Mouse (Mus musculus) MN1 (cell line): Measurements from ENCODE around the gene Spns2.

Source experiments
- DNase-seq: peaks from one replicate; pipeline ENCODE4 v3.0.0-alpha.2; 2016; ENCODE audit warnings: low spot score

Spns2 gene

DNA sequence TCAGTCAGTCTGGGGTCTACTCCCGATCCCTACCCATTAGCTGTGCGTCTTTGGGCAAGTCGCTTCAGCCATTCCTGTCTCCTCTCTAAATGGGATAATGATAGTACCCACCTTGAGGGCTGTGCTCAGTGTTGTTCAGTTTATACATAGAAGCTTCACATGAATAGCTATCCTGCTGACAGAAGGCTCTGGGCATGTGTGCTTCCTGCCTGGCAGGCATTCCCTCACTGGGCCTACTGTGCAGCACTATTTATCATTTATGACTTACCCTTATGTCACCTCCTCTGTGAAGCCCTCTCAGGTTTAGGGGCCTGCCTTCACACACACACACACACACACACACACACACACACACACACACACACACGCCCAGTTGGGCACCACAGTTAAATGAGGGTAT, 10.4 kb upstream of the Spns2 start:
- no peak for DNase-seq

DNA sequence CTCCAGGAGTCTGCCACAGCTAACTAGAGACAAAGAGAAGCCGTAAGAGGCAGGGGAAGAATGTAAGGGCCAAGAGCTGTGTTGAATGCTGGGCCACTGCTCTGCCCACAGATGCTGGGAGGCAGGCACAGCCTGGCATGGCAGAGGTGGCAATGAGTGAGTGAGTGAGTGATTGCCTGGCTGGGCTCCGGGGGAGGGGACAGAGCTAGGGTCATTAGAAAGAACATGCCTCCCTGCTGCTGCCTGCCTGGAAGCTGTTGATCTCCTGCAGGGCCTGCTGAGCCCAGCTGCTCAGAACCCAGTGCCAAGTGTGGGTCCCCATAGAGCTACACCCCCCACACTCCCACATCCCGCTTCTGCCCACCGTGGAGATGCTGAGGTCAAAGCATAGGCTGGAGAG, 7.7 kb upstream of the Spns2 start:
- no peak for DNase-seq

DNA sequence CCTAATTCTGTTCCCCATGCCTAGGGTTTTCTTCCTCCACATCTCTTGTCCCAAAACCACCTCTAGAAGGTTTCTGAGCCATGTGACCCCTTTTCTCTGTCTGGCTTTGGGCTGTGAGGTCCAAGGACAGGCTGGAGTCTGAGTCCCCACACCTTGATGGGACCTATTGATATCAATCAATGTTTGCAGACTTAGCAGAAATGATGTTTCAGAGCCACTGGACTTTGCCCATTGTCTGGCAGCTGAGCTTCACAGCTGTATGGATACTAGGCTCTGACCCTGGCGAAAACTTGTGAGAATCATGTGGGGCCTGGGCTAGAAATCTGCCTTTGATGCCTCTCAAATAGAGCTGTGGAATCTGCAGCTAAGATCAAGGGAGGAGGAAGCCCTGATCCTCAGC, 7.1 kb upstream of the Spns2 start:
- no peak for DNase-seq

DNA sequence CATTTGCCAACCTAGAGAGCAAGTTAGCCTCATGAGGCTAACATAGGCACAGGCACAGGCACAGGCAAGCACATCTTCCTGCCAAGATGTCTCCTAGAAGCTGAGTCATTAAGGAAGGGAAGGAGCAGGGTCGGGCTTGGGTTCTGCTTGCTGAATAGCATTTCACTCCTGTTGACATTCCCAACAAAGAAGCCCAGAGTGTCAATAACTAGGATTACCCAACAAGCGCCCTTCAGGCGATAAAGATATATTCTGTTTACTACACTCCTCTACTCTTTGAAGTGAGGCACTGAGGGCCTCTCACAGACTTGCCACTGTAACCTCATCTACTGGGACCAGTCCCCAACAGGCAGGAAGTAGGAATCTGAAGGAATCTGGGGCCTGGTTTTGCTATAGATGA, 6.4 kb upstream of the Spns2 start:
- no peak for DNase-seq

DNA sequence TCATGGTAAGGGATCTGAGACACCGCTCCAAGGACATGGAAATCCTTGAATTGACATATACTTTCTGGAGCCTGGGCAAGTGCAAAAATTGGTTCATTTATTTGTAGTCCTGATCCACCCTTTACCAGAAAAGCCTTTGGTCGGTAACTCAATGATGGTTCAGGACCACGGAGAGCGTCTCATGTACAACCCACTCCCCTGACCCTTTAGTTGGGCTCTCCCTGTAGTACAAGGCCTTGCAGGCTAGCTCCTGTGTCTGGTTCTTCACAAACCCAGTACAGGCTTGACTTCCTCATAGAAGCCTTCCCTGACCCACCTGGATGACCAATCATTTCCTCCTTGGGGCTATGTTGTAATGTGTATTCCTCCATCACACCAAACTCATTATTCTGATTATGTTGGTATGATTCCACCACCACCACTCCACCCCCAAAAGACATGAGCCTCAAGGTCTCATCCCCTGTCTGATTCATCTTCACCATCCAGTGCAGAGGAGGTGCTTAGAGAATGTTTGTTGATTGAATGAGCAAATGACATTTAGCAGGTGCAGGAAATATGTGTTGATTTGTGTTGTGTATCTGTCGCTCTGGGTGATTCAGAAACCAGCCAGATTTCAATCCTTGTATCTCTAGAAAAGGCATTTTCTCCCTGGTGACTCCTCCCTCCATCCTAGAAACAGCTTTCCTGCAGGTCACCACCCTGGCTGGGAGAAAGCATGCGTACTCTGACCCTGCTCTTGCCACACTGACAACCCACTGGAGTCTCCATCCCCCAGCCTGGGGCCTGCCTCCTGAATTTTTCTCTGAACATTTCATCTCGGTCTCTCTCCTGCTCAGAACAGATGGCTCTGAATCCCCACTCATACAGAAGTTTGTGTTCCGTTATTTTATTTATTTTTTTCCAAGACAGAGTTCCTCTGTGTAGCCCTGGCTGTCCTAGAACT, 4.6 kb upstream of the Spns2 start:
- no peak for DNase-seq

DNA sequence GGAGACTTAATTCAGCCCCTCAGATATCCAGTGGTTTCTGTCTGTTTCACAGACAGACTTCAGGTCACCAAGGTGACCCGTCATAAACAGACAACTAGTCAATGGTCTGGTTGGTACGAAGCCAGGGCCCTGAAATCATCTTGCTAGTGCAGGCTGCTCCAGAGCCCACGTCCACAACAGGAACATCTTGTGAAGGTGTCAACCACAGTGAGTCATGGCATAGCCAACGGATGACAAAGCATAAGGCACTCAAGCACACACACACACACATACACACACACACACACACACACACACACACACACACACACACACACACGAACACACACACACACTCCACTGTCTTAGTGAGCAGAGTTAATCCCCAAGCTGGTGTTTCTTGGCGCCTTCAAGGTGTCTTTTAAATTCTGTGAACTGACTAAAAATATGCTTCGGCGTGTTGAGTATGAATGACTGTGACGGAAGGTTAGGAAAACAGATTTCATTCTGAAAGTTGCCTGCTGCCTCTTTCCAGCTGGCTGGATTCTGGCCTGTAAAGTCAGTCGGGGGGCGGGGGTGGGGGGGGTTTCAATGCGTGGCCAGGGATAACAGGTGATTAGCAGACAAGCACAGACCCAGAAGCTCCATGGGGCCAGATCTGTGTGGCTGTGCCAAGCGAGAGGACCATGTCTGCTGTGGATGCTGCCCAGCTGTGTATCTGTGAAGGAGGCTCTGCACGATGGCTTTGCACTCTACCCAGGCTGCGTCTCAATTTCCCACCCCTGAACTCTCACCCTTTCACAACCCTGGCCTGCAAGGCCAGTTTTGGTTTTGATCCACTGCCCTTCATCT, 1.6 kb upstream of the Spns2 start:
- DNase-seq = no peak

DNA sequence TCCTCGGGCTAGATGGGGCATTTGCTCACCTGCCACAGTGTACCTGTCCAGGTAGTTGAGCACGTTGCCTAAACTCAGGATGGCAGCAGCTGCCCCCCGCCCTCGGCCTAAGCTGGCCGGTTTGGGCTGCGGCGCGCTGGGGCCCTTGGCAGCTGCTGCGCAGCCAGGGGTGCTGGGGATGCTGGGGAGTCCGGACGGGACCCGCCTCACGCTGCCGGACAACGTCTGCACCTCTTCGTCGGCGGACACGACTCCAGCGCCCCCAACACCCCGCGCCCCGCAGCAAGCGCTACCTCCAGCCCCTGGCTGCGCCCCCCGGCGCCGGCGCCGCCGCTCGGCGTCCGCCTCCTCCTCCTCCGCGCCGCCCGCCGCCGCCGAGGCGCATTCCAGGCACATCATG, 307 bp downstream of the Spns2 start:
- no peak for DNase-seq

DNA sequence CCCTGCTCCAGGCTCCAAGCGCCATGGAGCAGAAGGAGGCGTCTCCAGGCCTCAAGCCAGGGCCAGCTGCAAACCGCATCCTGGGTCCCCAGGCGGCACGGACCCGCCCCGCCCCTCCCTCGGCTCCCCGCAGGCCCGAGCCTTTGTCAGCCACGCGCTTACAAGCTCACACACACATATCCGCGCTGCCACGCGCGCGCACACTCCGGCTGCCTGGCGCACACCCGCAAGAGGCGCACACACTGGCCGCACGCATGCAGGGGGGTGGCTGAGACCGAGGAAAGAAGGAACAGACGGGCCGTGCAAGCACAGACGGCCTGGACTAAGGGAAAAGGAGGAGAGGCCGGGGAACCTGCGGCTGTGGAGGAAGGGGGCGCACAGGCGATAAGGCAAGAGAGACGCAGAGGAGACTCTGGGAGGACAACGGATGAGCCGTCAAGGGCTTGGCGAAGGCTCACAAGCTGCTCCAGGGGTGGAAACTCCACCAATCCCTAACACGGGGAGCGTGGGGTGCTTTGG, 892 bp downstream of the Spns2 start:
- DNase-seq = no peak

DNA sequence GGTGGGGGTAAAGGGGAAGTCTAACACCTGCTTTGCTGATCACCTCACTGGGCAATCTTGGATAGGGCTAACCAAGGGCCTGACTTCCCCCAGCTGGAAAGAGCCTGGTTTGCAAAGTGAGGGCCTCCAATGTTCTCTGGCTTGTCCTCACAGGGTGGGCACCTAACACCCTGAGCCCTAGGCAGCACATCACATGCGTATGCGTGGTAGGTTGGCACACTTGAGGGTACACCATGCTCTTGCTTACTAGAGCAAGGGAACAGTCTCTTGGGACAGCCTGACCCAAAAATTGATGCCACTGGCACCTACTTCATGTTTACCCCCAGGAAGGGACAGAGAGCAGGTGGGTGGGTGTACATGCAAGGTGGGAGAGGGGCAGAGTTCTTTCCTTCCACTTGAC, 2.0 kb downstream of the Spns2 start:
- DNase-seq = no peak

DNA sequence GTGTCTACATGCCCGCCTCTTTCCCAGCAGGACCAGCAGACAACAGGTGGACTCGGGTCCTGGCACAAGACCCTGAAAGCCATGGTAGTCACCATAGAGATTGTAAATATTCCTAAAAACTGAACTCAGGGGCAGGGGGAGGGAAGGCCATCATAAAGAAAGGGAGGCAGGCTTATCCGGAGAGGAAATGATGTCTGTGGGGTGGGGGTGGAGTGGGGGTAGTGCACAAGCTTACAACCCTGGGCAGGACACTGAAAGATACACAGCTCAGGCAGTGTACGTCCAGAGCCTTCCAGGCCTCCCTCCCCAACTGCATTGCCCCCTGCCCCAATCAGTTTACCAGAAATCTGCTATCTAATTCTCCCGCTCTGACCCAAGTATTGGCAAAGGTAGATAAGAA, 2.5 kb downstream of the Spns2 start:
- no peak for DNase-seq

DNA sequence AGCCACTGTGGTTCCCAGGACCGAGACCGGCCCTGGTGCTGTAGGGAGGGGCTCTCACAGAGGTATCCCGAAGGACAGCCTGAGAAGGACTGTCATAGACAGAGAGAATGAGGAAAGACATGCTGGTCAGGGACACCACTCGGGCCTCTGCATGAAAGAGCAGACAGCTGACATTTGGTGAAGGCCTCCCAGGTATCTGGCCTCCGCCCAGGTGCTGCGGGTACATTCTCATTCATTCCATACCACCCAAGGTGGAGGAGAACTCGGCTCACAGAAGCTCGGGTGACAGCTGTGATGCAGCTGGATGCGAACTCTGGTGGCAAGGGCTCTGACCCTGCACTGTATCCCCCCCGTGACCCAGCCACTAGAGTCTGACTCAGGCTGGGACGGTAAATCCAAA, 3.7 kb downstream of the Spns2 start:
- DNase-seq = no peak

DNA sequence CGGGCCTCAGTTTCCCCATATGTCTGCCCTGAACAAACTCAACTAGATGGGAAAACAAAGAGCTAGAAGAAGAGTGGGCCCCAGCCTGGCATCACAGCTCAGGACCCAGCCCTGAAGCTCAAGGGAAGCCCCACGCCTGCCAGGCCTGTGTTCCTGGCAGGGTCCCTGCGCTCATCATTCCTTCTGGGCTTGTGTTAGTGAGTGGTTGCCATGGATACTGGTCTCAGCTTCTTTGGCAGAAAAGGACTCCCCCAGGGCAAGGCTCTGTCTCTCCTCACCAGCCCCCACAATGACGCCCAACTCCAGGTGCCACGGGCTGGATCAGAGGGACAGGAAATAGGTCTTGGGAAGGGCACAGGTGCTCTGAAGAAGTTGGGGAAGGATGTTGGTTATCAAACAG, 4.5 kb downstream of the Spns2 start:
- no peak for DNase-seq

DNA sequence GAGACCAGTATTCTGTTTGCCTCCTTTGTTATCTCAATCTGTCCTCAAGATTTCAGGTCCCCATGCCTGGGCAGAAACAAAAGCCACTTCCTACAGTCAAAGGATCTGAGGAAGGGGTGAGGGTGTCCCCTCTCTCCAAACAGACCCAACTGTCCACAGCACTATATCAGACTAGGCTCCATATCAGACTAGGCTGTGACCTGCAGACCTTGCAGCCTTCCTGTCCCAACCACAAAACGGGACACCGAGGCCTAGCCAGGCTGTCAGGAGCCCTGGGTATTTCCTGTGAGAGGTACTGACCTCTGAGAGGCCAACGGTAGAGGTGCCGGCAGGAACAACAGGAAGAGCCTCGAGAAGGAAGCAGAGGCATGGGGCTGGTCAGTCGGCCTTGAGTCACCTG, 5.2 kb downstream of the Spns2 start:
- DNase-seq = no peak

DNA sequence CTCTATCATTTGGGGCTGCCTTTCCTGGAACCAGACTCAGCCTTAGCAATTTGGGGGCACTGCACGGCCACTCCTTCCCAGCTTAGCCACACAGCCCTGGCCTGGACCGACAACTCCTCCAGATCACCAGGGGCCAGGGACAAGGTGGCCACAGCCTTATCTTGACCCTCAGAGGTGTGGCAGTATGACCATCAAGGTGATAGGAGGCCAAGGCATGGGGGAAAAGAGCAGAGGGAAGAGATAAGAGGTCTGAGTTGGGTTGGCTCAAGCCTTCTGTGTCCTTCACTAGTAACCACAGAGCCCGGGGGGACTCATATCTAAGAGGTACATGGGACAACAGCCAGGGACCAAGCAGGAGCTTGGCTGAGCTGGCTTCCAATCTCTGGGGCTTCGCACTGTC, 7.8 kb downstream of the Spns2 start:
- DNase-seq = no peak

DNA sequence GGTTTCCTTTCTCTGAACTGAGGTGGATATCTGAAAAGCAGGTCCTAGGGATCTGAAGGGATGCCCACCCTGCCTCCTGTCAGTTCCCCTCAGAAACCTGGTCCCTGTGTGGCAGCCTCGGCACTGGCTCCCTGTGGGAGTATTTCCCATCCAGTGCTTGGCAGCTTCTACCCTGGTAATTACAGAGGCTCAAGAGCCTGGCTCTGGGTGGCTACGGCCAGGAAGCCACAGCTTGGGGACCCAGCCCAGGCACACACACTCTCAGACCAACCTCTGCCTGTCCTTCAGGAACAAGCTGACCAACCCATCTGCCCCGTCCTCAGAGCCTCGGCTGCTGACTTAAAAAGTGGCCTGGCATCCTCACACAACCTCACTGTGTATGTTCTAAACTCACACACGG, 8.4 kb downstream of the Spns2 start:
- no peak for DNase-seq

DNA sequence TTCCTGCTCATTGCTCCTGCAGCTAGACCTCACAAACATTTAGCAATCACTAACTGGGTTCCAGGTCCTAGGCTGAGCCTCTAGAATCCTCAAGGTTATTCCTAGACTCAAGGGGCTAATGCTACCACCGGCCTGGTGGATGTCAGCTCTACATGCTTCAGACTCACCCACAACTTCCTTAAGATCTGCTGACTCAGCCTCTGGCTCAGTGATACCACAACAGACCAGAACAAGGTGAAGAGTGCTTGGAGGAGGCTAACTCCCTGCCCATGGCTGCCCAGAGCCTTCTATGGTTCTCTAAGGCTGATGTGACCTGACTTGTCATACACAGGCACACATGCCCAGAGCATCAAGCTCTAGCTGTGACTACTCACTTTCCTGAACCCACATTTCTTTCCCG, 10.2 kb downstream of the Spns2 start:
- no peak for DNase-seq

DNA sequence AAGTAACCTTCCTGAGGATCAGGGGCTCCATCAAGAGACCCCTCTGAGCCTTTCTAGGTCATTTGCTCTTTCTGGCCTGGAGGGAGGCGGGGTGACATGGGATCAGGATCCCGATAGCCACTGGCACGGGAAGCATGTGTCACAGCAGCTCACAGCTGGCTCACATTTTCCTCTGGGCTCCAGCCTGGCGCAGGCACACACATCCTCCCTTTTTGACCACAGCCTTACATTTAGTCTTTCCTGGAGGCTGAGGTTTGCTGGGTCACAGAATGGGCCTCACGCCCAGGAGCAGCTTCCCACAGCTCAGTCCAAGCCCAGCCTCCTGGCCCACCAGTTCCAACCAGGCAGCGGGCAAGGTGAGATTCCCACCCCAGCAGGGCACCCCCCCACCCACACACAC, 11.5 kb downstream of the Spns2 start:
- DNase-seq = no peak

DNA sequence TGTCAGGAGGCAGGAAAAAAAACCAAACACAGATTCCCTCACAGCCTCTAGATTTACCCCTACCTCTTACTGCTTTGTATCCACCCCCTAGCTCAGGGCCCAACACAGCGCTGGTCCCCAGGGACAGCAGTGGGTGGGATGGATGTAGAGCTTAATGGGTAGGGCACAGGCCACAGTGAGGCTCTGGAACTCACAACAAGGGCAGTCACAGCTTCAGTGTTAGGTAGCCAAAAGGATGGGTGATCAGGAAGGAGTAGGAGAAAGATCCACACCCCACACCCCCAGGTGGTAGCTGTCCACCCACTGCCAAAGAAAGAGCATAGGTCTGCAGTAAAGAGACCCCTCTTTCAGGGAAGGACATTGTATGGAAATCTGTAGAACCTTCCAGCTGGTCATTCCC, 12.1 kb downstream of the Spns2 start:
- no peak for DNase-seq

DNA sequence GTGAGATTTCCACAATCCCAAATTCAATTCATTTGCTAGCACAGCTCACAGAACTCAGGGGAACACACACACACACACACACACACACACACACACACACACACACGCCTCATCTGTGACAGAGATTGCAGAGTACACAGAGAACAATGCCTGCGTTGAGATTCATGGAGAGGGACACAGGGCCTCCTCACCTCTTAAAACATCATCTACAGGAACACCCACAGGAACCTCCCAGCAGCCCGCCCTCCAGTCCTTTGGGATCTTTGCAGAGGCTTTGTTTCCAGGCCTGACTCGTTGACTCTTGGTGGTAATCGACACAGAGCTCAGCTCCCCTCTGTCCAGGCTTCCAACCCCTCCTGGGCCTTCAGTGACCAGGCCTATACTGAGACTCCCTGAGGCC, 12.5 kb downstream of the Spns2 start:
- no peak for DNase-seq

DNA sequence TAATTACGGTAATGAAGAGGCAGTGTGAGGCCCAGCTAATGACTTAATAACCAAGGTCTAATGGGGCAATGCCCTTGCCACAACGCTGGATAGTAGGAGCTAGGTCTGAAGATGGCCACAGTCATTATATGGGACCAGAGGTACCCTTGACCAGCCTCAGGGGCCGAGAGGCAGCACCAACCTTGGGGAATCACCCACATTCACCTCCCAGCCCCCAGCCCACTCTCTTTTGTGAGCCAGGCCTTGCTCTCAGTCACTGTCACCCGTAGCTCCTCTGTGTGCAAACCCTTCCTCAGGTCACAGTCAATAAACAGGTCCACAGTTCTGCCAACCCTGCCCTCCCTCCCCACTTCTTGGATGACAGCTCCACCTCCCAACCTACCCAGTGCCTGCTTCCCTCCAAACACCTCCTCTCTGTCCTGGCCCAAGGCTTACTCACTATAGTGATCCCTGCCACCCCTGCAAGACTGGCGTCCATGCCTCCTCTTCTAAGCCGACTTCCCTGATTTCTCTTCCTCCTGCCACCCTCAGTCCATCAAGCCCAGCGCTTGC, 13.6 kb downstream of the Spns2 start:
- DNase-seq = no peak

DNA sequence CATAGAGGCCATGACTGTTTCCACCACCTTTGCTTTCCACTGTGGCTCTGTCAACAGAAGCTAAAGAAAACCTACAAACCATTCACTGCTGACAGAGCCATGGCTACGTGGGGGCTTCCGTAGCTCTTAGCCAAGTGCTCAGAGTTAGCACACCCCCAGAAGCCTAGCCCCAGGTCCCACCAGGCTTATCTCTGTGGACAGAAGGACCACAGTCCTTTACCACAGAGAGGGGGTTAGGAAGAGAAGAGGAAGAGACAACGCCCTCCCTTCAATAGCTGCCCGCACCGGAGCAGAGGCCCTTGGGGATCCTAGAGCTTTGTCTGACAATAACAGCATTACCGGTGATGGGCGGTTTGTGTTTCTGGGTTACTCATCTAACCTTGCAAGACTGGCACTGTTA, 14.3 kb downstream of the Spns2 start:
- DNase-seq = no peak

DNA sequence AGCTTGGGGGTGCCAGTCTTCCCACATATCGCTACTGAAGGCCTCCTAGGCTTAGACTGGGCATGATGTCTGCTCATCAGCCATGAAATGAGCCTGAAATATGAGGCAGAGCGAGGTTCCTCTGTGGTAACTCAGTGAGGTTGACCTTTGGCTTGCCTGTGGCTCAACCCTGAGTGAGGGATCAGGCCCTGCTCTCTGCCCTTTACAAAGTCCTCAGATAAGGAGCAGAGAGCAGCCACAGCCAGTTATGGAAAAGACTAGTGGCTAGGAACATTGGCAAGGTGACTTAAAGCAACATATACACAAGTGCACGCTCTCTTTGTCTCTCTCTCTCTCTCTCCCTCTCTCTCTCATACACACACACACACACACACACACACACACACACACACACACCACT, 14.8 kb downstream of the Spns2 start:
- DNase-seq = no peak

DNA sequence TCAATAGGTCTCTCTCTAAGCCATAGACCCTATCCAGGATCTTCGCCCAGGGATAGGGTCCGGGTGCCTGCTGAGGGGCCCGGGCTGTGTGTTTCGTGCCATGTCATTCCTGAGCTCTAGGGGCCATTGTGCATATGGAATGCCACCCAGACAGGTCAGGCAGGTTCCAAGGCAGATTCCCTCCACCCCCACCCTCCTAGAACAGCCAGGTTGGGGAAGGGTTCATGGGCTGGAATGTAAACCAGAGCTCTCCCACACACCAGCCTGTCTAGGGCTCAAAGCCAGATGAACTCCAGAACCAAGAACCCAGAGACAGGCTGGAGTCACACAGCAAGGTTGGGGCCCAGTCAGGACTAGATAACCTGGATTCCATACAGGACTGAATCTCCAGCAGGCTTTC, 16.2 kb downstream of the Spns2 start:
- no peak for DNase-seq
